Mouse (Mus musculus) ES-E14 (cell line): ENCODE measurements at regions not wholly inside any gene's neighbourhood (a gene's known extent, or its start where the extent isn't known, plus 50 kb on each side); places are given as distances from the start of the nearest gene placed in this dataset.

Experiments used
- CHD2 ChIP-seq: IDR thresholded peaks from 2 replicates; pipeline ENCODE4 v1.6.1; 2014; ENCODE audit warnings: mild to moderate bottlenecking, low read depth, low read length, inconsistent platforms
- HCFC1 ChIP-seq: IDR thresholded peaks from 2 replicates; pipeline ENCODE4 v1.6.1; 2012; ENCODE audit warnings: low read length, inconsistent platforms, borderline replicate concordance; ENCODE audit not compliant: insufficient read depth
- MAFK ChIP-seq: IDR thresholded peaks from 2 replicates; pipeline ENCODE4 v1.6.1; 2014; ENCODE audit warnings: mild to moderate bottlenecking, low read depth, low read length, inconsistent platforms; ENCODE audit not compliant: insufficient read depth
- ZNF384 ChIP-seq: IDR thresholded peaks from 2 replicates; pipeline ENCODE4 v1.6.1; 2012; ENCODE audit warnings: low read depth, low read length, inconsistent platforms

- TF ChIP-seq CHD2 (no peak), ZNF384 (no peak), HCFC1 (no peak), MAFK (no peak)
Observed at GRCm38 (mm10) chr5:59831836-59832235, 1976.8 kb upstream of the G6pd2 start.
